Mouse (Mus musculus): ENCODE data around the gene Rnf157. TPM values are rescaled to one million over a fixed set of nuclear protein-coding genes. Genes with fewer than 3 reads are reported as not detected.
A peak's percentile ranks its signal among the peaks of the same experiment; 100 is the strongest.

The Rnf157 gene
- polyA plus RNA-seq, 1 experiment from 2014 or later, result 1.2 TPM

DNA sequence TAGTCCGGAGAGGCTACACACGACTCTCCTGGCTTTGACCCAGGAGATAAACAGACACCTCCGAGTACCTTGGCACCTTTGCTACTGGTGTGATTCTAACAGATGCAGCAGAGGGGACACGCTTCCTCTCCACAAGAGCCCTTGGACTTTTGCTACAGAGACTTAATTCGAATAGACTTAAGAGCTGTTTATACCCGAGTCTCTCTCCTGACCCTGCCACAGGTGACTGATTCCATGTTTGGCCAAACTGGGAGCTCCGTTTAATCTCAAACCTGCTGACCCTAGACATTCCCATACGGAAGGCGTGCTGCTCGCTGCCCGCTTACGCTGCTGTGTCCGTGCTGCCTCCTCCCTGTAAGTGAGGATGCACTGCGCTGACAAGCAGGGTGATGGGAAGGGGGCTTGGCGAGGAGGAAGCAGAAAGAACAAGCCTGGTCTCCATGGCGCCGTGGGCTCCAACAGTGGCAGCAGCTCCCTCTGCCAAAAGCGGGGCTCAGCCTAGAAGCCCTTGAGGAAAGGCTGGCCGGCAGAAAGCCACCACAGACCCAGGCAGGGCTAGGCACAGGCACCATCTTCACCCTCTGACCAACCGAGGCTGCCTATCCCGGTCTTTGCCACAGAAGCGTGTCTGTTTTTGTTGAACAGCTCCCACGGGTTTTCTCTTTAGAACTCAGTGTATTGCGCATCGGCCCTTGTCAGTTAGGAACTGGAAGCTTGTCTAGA, 70.6 kb downstream of the Rnf157 start:
- H3K4me2 ChIP-seq (ENCODE audit: low read depth, low read length), result no peak overlapping the region
- no peak overlapping the region for H3K27ac ChIP-seq (ENCODE audit: low read length)
- no peak overlapping the region for H3K9ac ChIP-seq (ENCODE audit: low read depth, low read length)
- WGBS (ENCODE audit: insufficient replicate concordance), result 71% methylated on average over 25 of the region's 25 CpGs
- peaks cover 2% of the 10 kb centered on the region; the same call in 1 of the 2 replicates for H3K4me1 ChIP-seq (ENCODE audit: control insufficient read depth, low read depth, low read length)
- no peaks in the 10 kb centered on the region for H3K36me3 ChIP-seq (ENCODE audit: control insufficient read depth, insufficient read depth)
- H3K4me3 ChIP-seq (ENCODE audit: low read depth, low read length), result no peak overlapping the region
- H3K9me3 ChIP-seq (replicated peaks; ENCODE audit: control insufficient read depth, low read length), result no peaks in the 10 kb centered on the region
- H3K27me3 ChIP-seq (ENCODE audit: control insufficient read depth, insufficient read depth, low read depth, low read length), result peaks cover 7% of the 10 kb centered on the region
- ATAC-seq (ENCODE audit: low read depth), result no peak

GRCm38 (mm10) chr11:116337531-116337930, 75.3 kb downstream of the Rnf157 start:
- Histone ChIP-seq H3K27me3 (ENCODE audit: control insufficient read depth, insufficient read depth, low read depth, low read length) (peaks cover 48% of the 10 kb centered on the region), H3K27ac (ENCODE audit: low read length) (no peak overlapping the region), H3K4me2 (ENCODE audit: low read depth, low read length) (no peak overlapping the region), H3K9ac (ENCODE audit: low read depth, low read length) (no peak overlapping the region), H3K9me3 (replicated peaks; ENCODE audit: control insufficient read depth, low read length) (no peaks in the 10 kb centered on the region), H3K36me3 (ENCODE audit: control insufficient read depth, insufficient read depth) (no peaks in the 10 kb centered on the region), H3K4me3 (ENCODE audit: low read depth, low read length) (no peak overlapping the region), H3K4me1 (ENCODE audit: control insufficient read depth, low read depth, low read length) (peaks cover 16% of the 10 kb centered on the region)
- WGBS (ENCODE audit: insufficient replicate concordance), result 34% methylated on average over 6 of the region's 6 CpGs
- ATAC-seq (ENCODE audit: low read depth), result no peak

GRCm38 (mm10) chr11:116337000-116337399, 75.8 kb downstream of the Rnf157 start:
- Histone ChIP-seq H3K4me2 (ENCODE audit: low read depth, low read length) (no peak overlapping the region), H3K4me1 (ENCODE audit: control insufficient read depth, low read depth, low read length) (peaks cover 16% of the 10 kb centered on the region), H3K9me3 (replicated peaks; ENCODE audit: control insufficient read depth, low read length) (no peaks in the 10 kb centered on the region), H3K27ac (ENCODE audit: low read length) (no peak overlapping the region), H3K36me3 (ENCODE audit: control insufficient read depth, insufficient read depth) (no peaks in the 10 kb centered on the region), H3K27me3 (ENCODE audit: control insufficient read depth, insufficient read depth, low read depth, low read length) (peaks cover 54% of the 10 kb centered on the region), H3K9ac (ENCODE audit: low read depth, low read length) (no peak overlapping the region), H3K4me3 (ENCODE audit: low read depth, low read length) (no peak overlapping the region)
- WGBS (ENCODE audit: insufficient replicate concordance), result 40% methylated on average over 12 of the region's 12 CpGs
- ATAC-seq (ENCODE audit: low read depth), result no peak

- H3K9ac ChIP-seq (ENCODE audit: low read depth, low read length), result no peak overlapping the region
- peaks cover 55% of the 10 kb centered on the region for H3K27me3 ChIP-seq (ENCODE audit: control insufficient read depth, insufficient read depth, low read depth, low read length)
- H3K4me3 ChIP-seq (ENCODE audit: low read depth, low read length), result no peak overlapping the region
- no peak overlapping the region for H3K27ac ChIP-seq (ENCODE audit: low read length)
- no peak overlapping the region for H3K4me2 ChIP-seq (ENCODE audit: low read depth, low read length)
- H3K4me1 ChIP-seq (ENCODE audit: control insufficient read depth, low read depth, low read length), result peaks cover 16% of the 10 kb centered on the region
- ATAC-seq (ENCODE audit: low read depth), result no peak
- no peaks in the 10 kb centered on the region for H3K36me3 ChIP-seq (ENCODE audit: control insufficient read depth, insufficient read depth)
- WGBS (ENCODE audit: insufficient replicate concordance), result 70% methylated on average over 4 of the region's 4 CpGs
- no peaks in the 10 kb centered on the region for H3K9me3 ChIP-seq (replicated peaks; ENCODE audit: control insufficient read depth, low read length)
These were observed 76.4 kb downstream of the Rnf157 start for GRCm38 (mm10) chr11:116336393-116336792.

- Histone ChIP-seq H3K27me3 (ENCODE audit: control insufficient read depth, insufficient read depth, low read depth, low read length) (peaks cover 55% of the 10 kb centered on the region), H3K4me1 (ENCODE audit: control insufficient read depth, low read depth, low read length) (peaks cover 16% of the 10 kb centered on the region), H3K9ac (ENCODE audit: low read depth, low read length) (peak within 1 kb of the TSS; percentile 55; the same call in 1 of the 2 replicates), H3K4me3 (ENCODE audit: low read depth, low read length) (peak within 1 kb of the TSS; percentile 71), H3K36me3 (ENCODE audit: control insufficient read depth, insufficient read depth) (no peaks in the 10 kb centered on the region), H3K4me2 (ENCODE audit: low read depth, low read length) (peak within 1 kb of the TSS; percentile 98), H3K27ac (ENCODE audit: low read length) (no peak within 1 kb of the TSS), H3K9me3 (replicated peaks; ENCODE audit: control insufficient read depth, low read length) (no peaks in the 10 kb centered on the region)
- under 1% methylated on average over 61 of the region's 61 CpGs for WGBS (ENCODE audit: insufficient replicate concordance)
- ATAC-seq (ENCODE audit: low read depth), result peak; percentile 73
These were observed 77.4 kb downstream of the Rnf157 start, which contains the start of gene Foxj1 for GRCm38 (mm10) chr11:116335244-116336036. TSS of gene Foxj1 (minus strand) at chr11:116335399.

GRCm38 (mm10) chr11:116334417-116334782, 78.4 kb downstream of the Rnf157 start:
- H3K36me3 ChIP-seq (ENCODE audit: control insufficient read depth, insufficient read depth), result no peaks in the 10 kb centered on the region
- peaks cover 55% of the 10 kb centered on the region for H3K27me3 ChIP-seq (ENCODE audit: control insufficient read depth, insufficient read depth, low read depth, low read length)
- no peak for ATAC-seq (ENCODE audit: low read depth)
- WGBS (ENCODE audit: insufficient replicate concordance), result 8% methylated on average over 26 of the region's 26 CpGs
- H3K4me1 ChIP-seq (ENCODE audit: control insufficient read depth, low read depth, low read length), result peaks cover 16% of the 10 kb centered on the region
- H3K4me2 ChIP-seq (ENCODE audit: low read depth, low read length), result peak overlapping the region; percentile 98
- no peak overlapping the region for H3K9ac ChIP-seq (ENCODE audit: low read depth, low read length)
- H3K27ac ChIP-seq (ENCODE audit: low read length), result no peak overlapping the region
- no peaks in the 10 kb centered on the region for H3K9me3 ChIP-seq (replicated peaks; ENCODE audit: control insufficient read depth, low read length)
- H3K4me3 ChIP-seq (ENCODE audit: low read depth, low read length), result peak overlapping the region; percentile 37

DNA sequence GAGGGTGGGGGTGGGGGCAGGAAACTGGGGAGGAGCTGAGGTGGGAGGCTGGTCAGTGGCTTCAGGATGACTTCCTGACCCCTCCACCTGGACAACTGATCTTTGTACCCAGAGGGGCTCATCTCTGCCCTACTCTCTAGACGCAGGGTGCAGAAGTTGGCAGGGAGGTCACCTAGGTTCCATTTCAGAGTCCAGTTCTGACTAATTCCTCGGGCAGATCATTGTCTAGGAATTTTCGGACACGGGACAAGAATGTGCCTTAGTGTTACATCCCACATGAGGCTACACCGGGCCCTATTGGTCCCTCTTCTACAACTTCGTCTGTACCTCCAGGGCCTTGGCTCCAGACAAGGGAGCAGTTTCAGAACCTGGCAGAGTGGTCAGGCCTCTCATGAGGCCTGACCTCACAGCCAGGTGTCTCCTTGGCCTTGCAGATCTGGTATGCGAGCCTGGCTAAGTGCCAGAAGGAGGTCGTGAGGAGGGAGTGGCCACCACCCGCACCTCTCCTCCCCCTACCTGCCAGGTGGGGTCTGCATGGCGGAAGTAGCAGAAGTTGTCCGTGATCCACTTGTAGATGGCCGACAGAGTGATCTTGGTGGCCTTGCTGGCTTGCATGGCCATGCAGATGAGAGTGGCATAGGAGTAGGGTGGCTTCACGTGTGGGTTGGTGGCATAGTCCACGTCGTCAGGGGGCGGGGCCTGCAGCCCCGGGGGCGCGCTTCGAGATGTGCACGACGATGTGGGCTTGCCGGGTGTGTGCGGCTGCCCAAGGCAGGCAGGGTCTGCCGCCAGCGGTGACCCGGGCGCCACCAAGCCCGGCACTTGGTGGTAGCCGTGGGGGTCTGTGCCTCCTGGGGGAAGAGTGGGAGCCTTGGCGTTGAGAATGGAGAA, 79.1 kb downstream of the Rnf157 start:
- H3K27me3 ChIP-seq (ENCODE audit: control insufficient read depth, insufficient read depth, low read depth, low read length), result peaks cover 55% of the 10 kb centered on the region
- peak overlapping the region; percentile 37 for H3K4me3 ChIP-seq (ENCODE audit: low read depth, low read length)
- H3K9ac ChIP-seq (ENCODE audit: low read depth, low read length), result no peak overlapping the region
- H3K4me1 ChIP-seq (ENCODE audit: control insufficient read depth, low read depth, low read length), result peaks cover 16% of the 10 kb centered on the region
- ATAC-seq (ENCODE audit: low read depth), result no peak
- H3K36me3 ChIP-seq (ENCODE audit: control insufficient read depth, insufficient read depth), result no peaks in the 10 kb centered on the region
- peak overlapping the region; percentile 3; the same call in 1 of the 2 replicates for H3K27ac ChIP-seq (ENCODE audit: low read length)
- H3K4me2 ChIP-seq (ENCODE audit: low read depth, low read length), result peak overlapping the region; percentile 98
- H3K9me3 ChIP-seq (replicated peaks; ENCODE audit: control insufficient read depth, low read length), result no peaks in the 10 kb centered on the region
- whole genome bisulfite sequencing (ENCODE audit: insufficient replicate concordance), result 24% methylated on average over 31 of the region's 31 CpGs

DNA sequence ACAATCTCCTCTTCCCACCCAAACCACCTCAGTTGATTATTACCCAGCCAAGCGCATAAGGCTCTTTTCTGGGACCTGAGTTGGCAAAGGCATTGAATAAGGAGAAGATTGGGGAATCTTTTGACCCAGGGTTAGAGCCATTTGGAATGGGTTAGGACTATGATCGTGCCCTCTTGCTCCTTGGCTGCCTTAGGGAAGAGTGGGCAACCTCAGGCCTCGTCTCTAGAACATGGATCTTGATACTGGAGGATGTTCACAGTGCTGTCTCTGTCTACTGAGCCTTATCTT, 79.9 kb downstream of the Rnf157 start:
- H3K4me1 ChIP-seq (ENCODE audit: control insufficient read depth, low read depth, low read length), result peaks cover 16% of the 10 kb centered on the region
- no peaks in the 10 kb centered on the region for H3K36me3 ChIP-seq (ENCODE audit: control insufficient read depth, insufficient read depth)
- H3K27ac ChIP-seq (ENCODE audit: low read length), result 0 out of 2 replicates have a peak overlapping the region, but pooled peaks have one; percentile 1
- peak overlapping the region; percentile 37; the same call in 1 of the 2 replicates for H3K4me2 ChIP-seq (ENCODE audit: low read depth, low read length)
- no peaks in the 10 kb centered on the region for H3K9me3 ChIP-seq (replicated peaks; ENCODE audit: control insufficient read depth, low read length)
- H3K9ac ChIP-seq (ENCODE audit: low read depth, low read length), result no peak overlapping the region
- 38% methylated on average over 3 of the region's 3 CpGs for WGBS (ENCODE audit: insufficient replicate concordance)
- no peak for ATAC-seq (ENCODE audit: low read depth)
- peaks cover 55% of the 10 kb centered on the region for H3K27me3 ChIP-seq (ENCODE audit: control insufficient read depth, insufficient read depth, low read depth, low read length)
- H3K4me3 ChIP-seq (ENCODE audit: low read depth, low read length), result no peak overlapping the region
